ENCODE assay signal across 9 mouse cellular contexts in the genomic region with DNA sequence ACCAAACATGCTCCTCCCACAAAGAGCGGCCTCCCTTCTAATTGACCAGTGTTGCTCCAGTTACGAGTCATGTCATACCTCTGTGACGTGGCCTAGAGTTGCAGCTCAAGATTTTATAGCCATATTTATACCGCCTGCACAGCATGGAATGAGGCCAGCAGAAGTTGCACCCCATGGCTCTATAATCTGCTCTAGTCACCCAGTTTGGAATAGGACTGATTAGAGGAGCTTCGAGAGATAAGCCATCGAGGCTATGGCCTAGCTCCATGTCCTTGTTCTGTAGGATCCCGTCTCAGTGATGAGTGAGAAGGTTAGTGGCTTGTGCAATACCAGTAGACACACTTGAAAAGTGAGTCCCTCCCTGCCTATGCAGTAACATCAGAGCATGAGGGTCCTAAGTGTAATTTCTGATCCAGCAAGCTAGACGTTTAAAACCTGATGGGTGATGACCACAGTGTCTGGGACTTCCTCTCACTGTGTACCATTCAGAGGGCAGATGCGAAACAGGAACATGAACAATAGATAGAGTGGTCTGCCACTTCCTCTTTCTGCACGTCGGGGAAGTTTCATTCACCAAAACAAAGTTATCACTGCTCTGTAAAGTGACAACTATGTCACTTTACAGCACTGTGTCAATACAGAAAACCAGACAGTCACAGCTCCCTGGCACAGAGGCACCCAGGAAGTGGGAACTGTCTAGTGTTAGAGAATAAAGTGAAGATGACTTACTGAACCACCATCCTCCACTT. TPM values are rescaled to one million over a fixed set of nuclear protein-coding genes. Genes with fewer than 3 reads are reported as not detected.
A peak's percentile ranks its signal among the peaks of the same experiment; 100 is the strongest.
DNase-seq lines count a peak whose midpoint lies in the region; ATAC-seq and TF ChIP-seq lines count a peak whose summit lies in the region.
"Had no signal": no experiment of that assay in that cellular context is flagged by ENCODE, and none has a peak within 500 bp of the region (broad histone marks: within the 10 kb centered on the region; RNA-seq: fewer than 3 reads in every experiment).

No protein-coding gene starts in this region.

- 36% methylated on average over 11 of the region's 11 CpGs for WGBS in liver, postnatal 0 days (ENCODE audit: insufficient replicate concordance)
- 83% methylated on average over 11 of the region's 11 CpGs for WGBS in midbrain, embryonic 13.5 days

- H3K4me1 ChIP-seq in liver, postnatal 0 days (ENCODE audit: insufficient read depth), result peaks cover 14% of the 10 kb centered on the region
- H3K4me1 ChIP-seq in midbrain, embryonic 13.5 days (replicated peaks), result no peaks in the 10 kb centered on the region

- H3K9ac ChIP-seq in liver, postnatal 0 days (replicated peaks), result no peak overlapping the region
- no peak overlapping the region for H3K9ac ChIP-seq in midbrain, embryonic 13.5 days (replicated peaks)

- TF ChIP-seq EP300 in liver, postnatal 0 days (IDR thresholded peaks at IDR 0.05; ENCODE audit: low read depth), result no peak

- no peaks in the 10 kb centered on the region for H3K9me3 ChIP-seq in liver, postnatal 0 days (ENCODE audit: low read length)
- H3K9me3 ChIP-seq in midbrain, embryonic 13.5 days, result no peaks in the 10 kb centered on the region

- no peak overlapping the region for H3K4me2 ChIP-seq in liver, postnatal 0 days (ENCODE audit: low read depth, low read length)
- H3K4me2 ChIP-seq in midbrain, embryonic 13.5 days (replicated peaks), result no peak overlapping the region

- H3K27ac ChIP-seq in liver, postnatal 0 days (ENCODE audit: low read depth), result peak overlapping the region; percentile 57
- no peak overlapping the region for H3K27ac ChIP-seq in midbrain, embryonic 13.5 days

- H3K27me3 ChIP-seq in liver, postnatal 0 days (ENCODE audit: insufficient read depth, low read length), result no peaks in the 10 kb centered on the region
- H3K27me3 ChIP-seq in midbrain, embryonic 13.5 days, result no peaks in the 10 kb centered on the region

- no peak for DNase-seq in frontal cortex, postnatal 14 days (ENCODE audit: low spot score in 2 of 2)
- peak; percentile 80 for DNase-seq in T-cell, adult 2 months (ENCODE audit: low spot score)
- DNase-seq in liver, postnatal 0 days, result peak; percentile 18
- peak; percentile 75 to 79 for DNase-seq in spleen, postnatal 36 days (ENCODE audit: low spot score in 2 of 2)
- no peak for DNase-seq in embryo, embryonic 10 days (ENCODE audit: low spot score)
- no peak for DNase-seq in ovary, adult 18-20 months (ENCODE audit: low spot score)

- H3K36me3 ChIP-seq in liver, postnatal 0 days (replicated peaks; ENCODE audit: insufficient read depth, low read length), result no peaks in the 10 kb centered on the region
- no peaks in the 10 kb centered on the region for H3K36me3 ChIP-seq in midbrain, embryonic 13.5 days

- no peak for TF ChIP-seq CTCF in liver, postnatal 0 days (IDR thresholded peaks at IDR 0.05; ENCODE audit: low read depth)

- no peak overlapping the region for H3K4me3 ChIP-seq in liver, postnatal 0 days (ENCODE audit: low read depth, low read length)
- no peak overlapping the region for H3K4me3 ChIP-seq in midbrain, embryonic 13.5 days (replicated peaks)

- ATAC-seq in frontal cortex, adult (ENCODE audit: low TSS enrichment), result 0 out of 2 replicates have a peak, but pooled peaks have one; percentile 31
- ATAC-seq in liver, postnatal 0 days, result peak; percentile 75
- ATAC-seq in midbrain, embryonic 13.5 days, result no peak

RNA-seq across cellular contexts. Expression of gene Myo1b, which starts 18.5 kb away (rescaled TPM):
- 10.7 and 12.6 TPM in 2 replicates for polyA plus RNA-seq in liver, postnatal 0 days (2015; fragmentation: Nextera tagmentation; extraction: Ambion mirVana)
- 91.0 and 92.2 TPM in 2 replicates for polyA plus RNA-seq in midbrain, embryonic 13.5 days (2015; fragmentation: Nextera tagmentation; extraction: Ambion mirVana)

RNA-seq across cellular contexts. Expression of gene Stat4, which starts 52.6 kb away (rescaled TPM):
- polyA plus RNA-seq in liver, postnatal 0 days (2015; fragmentation: Nextera tagmentation; extraction: Ambion mirVana), result 1.1 and 1.4 TPM in 2 replicates
- 0.85 and 1.2 TPM in 2 replicates for polyA plus RNA-seq in midbrain, embryonic 13.5 days (2015; fragmentation: Nextera tagmentation; extraction: Ambion mirVana)
- polyA plus RNA-seq: C2C12 had no signal

Comparison
In these comparisons a context has a peak if more than half of its experiments do, and no peak if none do; other contexts are left out.
1. DNase-seq: peak in T-cell, adult 2 months (single experiment), liver, postnatal 0 days (single experiment) and spleen, postnatal 36 days (2 of 2); none in frontal cortex, postnatal 14 days (0 of 2), embryo, embryonic 10 days (single experiment) and ovary, adult 18-20 months (single experiment).